Mouse (Mus musculus) myocyte (in vitro differentiated cells): Measurements from ENCODE around the gene Pdzd2.

Source experiments
- MYOG ChIP-seq, 3 experiments: IDR thresholded peaks; one replicate each; pipeline ENCODE4 v1.6.1; 2011; ENCODE audit warnings: control low read depth in 2 of 3, low read depth in 2 of 3, mild to moderate bottlenecking in 2 of 3; ENCODE audit not compliant: insufficient read length in 2 of 3, control insufficient read depth in 1 of 3, insufficient read depth in 1 of 3
- POLR2A ChIP-seq: IDR thresholded peaks from one replicate; pipeline ENCODE4 v1.6.1; 2011; ENCODE audit warnings: low read depth, mild to moderate bottlenecking, control low read depth, moderate library complexity; ENCODE audit not compliant: insufficient read length
- TCF3 ChIP-seq: IDR thresholded peaks from one replicate; pipeline ENCODE4 v1.6.1; 2011; ENCODE audit warnings: low read depth, control low read depth; ENCODE audit not compliant: insufficient read length

- TF ChIP-seq POLR2A: no peak
- no peak for TF ChIP-seq MYOG (IDR thresholded peaks at IDR 0.05; ENCODE audit: control insufficient read depth in 1 of 3, insufficient read depth in 1 of 3, insufficient read length in 2 of 3, low read depth in 2 of 3)
- TF ChIP-seq TCF3: no peak
Measured at GRCm38 (mm10) chr15:12368850-12369249, 370.9 kb downstream of the Pdzd2 start.
